Mouse (Mus musculus): Measurements from ENCODE around the gene Srpk2. TPM values are rescaled to one million over a fixed set of nuclear protein-coding genes. Genes with fewer than 3 reads are reported as not detected.

The Srpk2 gene
- total and polyA plus RNA-seq, 2 experiments from 2014 or later: 62.2 to 150 TPM

DNA sequence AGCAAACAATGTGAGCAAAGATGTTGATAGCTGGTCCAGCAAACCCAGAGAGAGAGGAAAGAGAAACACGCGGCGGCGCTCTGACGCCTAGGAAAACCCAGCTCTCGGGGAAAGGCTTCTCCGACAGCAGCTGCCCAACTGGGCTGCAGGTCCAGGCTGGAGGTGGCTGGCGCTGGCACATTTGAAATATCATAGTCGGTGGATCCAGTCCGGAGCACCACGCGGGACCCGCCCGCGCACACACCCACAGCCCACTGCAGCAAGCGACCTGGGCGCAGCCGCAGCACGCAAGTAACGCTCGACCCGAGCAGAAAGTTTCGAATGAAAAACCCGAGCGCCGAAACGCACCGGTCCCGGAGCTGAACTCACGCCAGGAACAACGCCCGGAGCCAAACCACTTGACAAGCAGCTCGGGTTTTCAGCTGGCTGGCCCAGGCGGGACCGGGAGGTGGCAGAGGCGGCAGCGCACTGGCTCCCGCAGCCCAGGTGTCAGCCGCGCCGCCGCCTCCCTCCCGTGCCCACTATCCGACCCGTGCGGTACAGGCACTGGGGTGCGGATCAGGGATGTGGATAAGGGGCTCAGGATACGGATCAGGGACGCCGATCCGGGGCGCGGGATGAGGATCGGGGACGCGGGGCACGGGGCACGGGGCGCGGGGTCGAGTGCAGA, 9.5 kb downstream of the Srpk2 start:
- peak overlapping the region; percentile 90 for H3K4me2 ChIP-seq (ENCODE audit: low read depth, low read length)
- H3K4me3 ChIP-seq (ENCODE audit: low read length): peak overlapping the region; percentile 91
- under 1% methylated on average over 57 of the region's 61 CpGs for WGBS
- no peaks in the 10 kb centered on the region for H3K27me3 ChIP-seq (ENCODE audit: insufficient read depth, low read length)
- DNase-seq (ENCODE audit: low spot score) (peak; percentile 80), ATAC-seq (peak; percentile 65)
- H3K36me3 ChIP-seq (ENCODE audit: insufficient read depth, low read length): no peaks in the 10 kb centered on the region
- peak overlapping the region; percentile 83 for H3K9ac ChIP-seq (replicated peaks; ENCODE audit: low read length)
- no peaks in the 10 kb centered on the region for H3K9me3 ChIP-seq (ENCODE audit: low read length)
- TF ChIP-seq CTCF (IDR thresholded peaks at IDR 0.05; ENCODE audit: low read depth): peak; percentile 48
- 0 out of 2 replicates have a peak, but pooled peaks cover 2% of the 10 kb centered on the region for H3K4me1 ChIP-seq (ENCODE audit: insufficient read depth, low read length)
- peak overlapping the region; percentile 93 for H3K27ac ChIP-seq

DNA sequence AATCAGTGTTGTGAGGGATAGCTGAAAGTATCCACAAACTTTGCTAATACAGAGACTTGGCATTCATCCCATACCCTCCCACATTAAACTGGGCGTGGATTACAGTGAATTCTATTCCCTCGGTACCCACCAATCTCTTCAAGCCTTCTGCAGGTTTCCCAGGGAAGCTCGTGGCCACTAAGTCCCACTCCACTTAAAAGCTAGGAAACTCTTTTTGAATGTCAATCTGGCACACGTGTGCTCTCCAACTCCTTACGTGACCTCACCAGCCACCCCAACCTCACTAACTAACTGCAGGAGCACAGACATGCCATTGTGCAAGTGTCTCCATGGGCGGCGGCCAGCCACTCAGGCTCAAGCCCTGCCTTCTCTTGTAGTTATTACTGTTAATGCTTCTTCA, 12.3 kb downstream of the Srpk2 start:
- DNase-seq (ENCODE audit: low spot score): no peak

DNA sequence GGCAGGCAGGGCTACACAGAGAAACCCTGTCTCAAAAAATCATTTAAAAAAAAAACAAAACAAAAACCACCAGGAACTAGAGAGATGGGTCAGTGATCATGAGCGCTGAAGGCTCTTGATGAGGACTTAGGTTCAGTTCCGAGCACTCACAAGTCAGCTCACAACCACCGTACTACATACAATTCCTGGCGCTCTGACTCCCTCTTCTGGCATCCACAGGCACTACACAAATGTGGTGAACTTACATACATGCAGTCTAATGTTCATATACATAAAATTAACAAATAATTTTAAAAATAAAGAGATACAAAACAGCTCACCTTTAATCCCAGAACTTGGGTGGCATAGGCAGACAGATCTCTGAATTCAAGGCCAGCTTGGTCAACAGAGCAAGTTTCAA, 13.5 kb downstream of the Srpk2 start:
- H3K27me3 ChIP-seq (ENCODE audit: insufficient read depth, low read length): no peaks in the 10 kb centered on the region
- DNase-seq (ENCODE audit: low spot score) (no peak), ATAC-seq (no peak)
- 0 out of 2 replicates have a peak, but pooled peaks cover 2% of the 10 kb centered on the region for H3K4me1 ChIP-seq (ENCODE audit: insufficient read depth, low read length)
- no peak overlapping the region for H3K9ac ChIP-seq (replicated peaks; ENCODE audit: low read length)
- H3K4me3 ChIP-seq (ENCODE audit: low read length): no peak overlapping the region
- TF ChIP-seq CTCF (IDR thresholded peaks at IDR 0.05; ENCODE audit: low read depth): peak; percentile 26; the same call in 1 of the 2 replicates
- 90% methylated on average over 4 of the region's 4 CpGs for WGBS
- H3K27ac ChIP-seq: no peak overlapping the region
- H3K36me3 ChIP-seq (ENCODE audit: insufficient read depth, low read length): no peaks in the 10 kb centered on the region
- no peaks in the 10 kb centered on the region for H3K9me3 ChIP-seq (ENCODE audit: low read length)
- H3K4me2 ChIP-seq (ENCODE audit: low read depth, low read length): no peak overlapping the region

More for the DNA sequence above, 12.3 kb downstream of the Srpk2 start:
- no peaks in the 10 kb centered on the region for H3K36me3 ChIP-seq (ENCODE audit: insufficient read depth, low read length)
- no peak overlapping the region for H3K9ac ChIP-seq (replicated peaks; ENCODE audit: low read length)
- no peaks in the 10 kb centered on the region for H3K27me3 ChIP-seq (ENCODE audit: insufficient read depth, low read length)
- 41% methylated on average over 7 of the region's 7 CpGs for WGBS
- H3K4me1 ChIP-seq (ENCODE audit: insufficient read depth, low read length): 0 out of 2 replicates have a peak, but pooled peaks cover 2% of the 10 kb centered on the region
- TF ChIP-seq CTCF (IDR thresholded peaks at IDR 0.05; ENCODE audit: low read depth): no peak
- no peaks in the 10 kb centered on the region for H3K9me3 ChIP-seq (ENCODE audit: low read length)
- ATAC-seq: no peak
- no peak overlapping the region for H3K27ac ChIP-seq
- no peak overlapping the region for H3K4me2 ChIP-seq (ENCODE audit: low read depth, low read length)
- H3K4me3 ChIP-seq (ENCODE audit: low read length): no peak overlapping the region

DNA sequence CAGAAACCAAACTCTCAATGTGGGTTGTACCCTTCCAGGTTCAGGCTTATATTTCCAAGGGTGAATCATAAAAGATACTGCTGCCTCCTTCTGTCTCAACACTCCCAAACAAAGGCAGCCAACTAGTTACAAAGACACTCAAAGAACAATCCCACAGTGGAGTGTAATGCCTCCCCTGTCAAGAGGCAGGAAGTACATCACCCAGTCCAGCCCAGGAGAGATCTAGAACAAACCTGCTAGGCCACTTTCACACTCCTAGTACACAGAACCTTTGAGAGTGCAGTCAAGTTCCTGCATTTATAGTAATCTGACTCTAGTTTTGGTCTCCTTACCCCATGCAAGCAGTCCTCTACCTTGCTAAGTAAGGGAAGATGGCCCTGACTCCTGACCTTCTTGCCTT, 18.5 kb downstream of the Srpk2 start:
- no peaks in the 10 kb centered on the region for H3K27me3 ChIP-seq (ENCODE audit: insufficient read depth, low read length)
- H3K4me1 ChIP-seq (ENCODE audit: insufficient read depth, low read length): no peaks in the 10 kb centered on the region
- no peak overlapping the region for H3K4me3 ChIP-seq (ENCODE audit: low read length)
- no peak for DNase-seq (ENCODE audit: low spot score)
- no peaks in the 10 kb centered on the region for H3K9me3 ChIP-seq (ENCODE audit: low read length)
- H3K4me2 ChIP-seq (ENCODE audit: low read depth, low read length): no peak overlapping the region
- H3K27ac ChIP-seq: no peak overlapping the region
- no peak for ATAC-seq
- TF ChIP-seq CTCF (IDR thresholded peaks at IDR 0.05; ENCODE audit: low read depth): no peak
- H3K9ac ChIP-seq (replicated peaks; ENCODE audit: low read length): no peak overlapping the region
- no peaks in the 10 kb centered on the region for H3K36me3 ChIP-seq (ENCODE audit: insufficient read depth, low read length)

DNA sequence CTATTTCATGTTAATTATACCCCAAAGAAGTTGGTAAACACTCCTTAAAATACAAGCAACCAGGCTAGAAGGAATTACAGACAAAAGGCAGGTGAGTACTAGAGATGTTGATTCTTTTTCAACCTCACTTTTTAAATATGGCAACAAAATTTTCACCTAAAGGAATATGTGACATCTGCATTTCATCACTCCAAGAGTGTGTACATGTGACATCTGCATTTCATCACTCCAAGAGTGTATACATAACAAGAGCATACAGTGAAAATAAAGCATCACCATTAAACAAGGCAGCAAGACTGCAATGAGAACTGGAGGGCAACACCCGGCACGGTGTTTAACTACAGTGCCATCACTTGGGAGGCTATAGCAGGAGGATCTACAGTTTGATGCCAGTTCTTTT, 23.2 kb downstream of the Srpk2 start:
- H3K36me3 ChIP-seq (ENCODE audit: insufficient read depth, low read length): no peaks in the 10 kb centered on the region
- 84% methylated on average over 2 of the region's 2 CpGs for WGBS
- H3K9ac ChIP-seq (replicated peaks; ENCODE audit: low read length): no peak overlapping the region
- no peak for DNase-seq (ENCODE audit: low spot score)
- no peaks in the 10 kb centered on the region for H3K4me1 ChIP-seq (ENCODE audit: insufficient read depth, low read length)
- no peak for ATAC-seq
- H3K9me3 ChIP-seq (ENCODE audit: low read length): no peaks in the 10 kb centered on the region
- H3K4me2 ChIP-seq (ENCODE audit: low read depth, low read length): no peak overlapping the region
- no peaks in the 10 kb centered on the region for H3K27me3 ChIP-seq (ENCODE audit: insufficient read depth, low read length)
- TF ChIP-seq CTCF (IDR thresholded peaks at IDR 0.05; ENCODE audit: low read depth): no peak
- H3K27ac ChIP-seq: no peak overlapping the region
- no peak overlapping the region for H3K4me3 ChIP-seq (ENCODE audit: low read length)

DNA sequence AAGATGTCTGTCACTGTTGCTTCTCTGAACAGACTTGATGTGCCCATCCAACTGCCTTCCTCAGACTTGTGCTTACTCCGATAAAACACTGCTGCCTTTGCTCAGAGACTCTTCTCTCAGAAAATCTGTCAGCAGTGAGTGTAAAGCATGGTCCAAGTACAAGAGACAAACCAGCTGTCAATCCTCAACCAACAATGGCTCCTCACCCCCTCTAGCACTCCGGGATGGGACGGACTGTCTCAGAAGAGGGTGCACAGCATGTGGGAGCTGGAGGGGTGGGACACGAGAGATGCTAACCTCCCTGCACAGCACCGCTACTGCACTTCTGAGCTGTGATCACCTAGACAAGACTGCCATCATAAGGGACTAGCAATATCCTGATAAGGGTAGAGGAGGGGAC, 26.4 kb downstream of the Srpk2 start:
- no peak overlapping the region for H3K4me3 ChIP-seq (ENCODE audit: low read length)
- H3K9ac ChIP-seq (replicated peaks; ENCODE audit: low read length): no peak overlapping the region
- ATAC-seq (no peak), DNase-seq (ENCODE audit: low spot score) (no peak)
- H3K27ac ChIP-seq: no peak overlapping the region
- no peak overlapping the region for H3K4me2 ChIP-seq (ENCODE audit: low read depth, low read length)
- no peaks in the 10 kb centered on the region for H3K27me3 ChIP-seq (ENCODE audit: insufficient read depth, low read length)
- H3K9me3 ChIP-seq (ENCODE audit: low read length): no peaks in the 10 kb centered on the region
- H3K4me1 ChIP-seq (ENCODE audit: insufficient read depth, low read length): no peaks in the 10 kb centered on the region
- WGBS: 55% methylated on average over 5 of the region's 5 CpGs
- H3K36me3 ChIP-seq (ENCODE audit: insufficient read depth, low read length): no peaks in the 10 kb centered on the region
- TF ChIP-seq CTCF (IDR thresholded peaks at IDR 0.05; ENCODE audit: low read depth): no peak

DNA sequence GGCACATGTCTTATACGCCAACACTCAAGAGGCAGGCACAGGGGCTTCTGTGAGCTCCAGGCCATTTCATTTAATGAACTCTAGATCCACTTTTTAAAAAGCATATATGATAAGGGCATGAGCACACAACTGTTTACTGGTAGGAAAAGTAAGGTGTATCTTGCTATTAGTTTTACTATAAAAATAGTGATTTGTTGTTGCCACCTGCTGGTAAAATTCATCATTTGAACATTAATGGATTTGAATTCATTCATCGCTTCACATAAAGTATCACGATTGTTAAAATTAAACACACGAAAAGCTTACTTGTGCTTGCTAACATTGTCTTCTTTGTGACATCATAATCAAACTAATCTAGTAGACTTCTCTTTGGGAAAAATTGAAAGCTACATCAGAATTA, 27.8 kb downstream of the Srpk2 start:
- ATAC-seq: no peak

More for the DNA sequence above, 27.8 kb downstream of the Srpk2 start:
- H3K36me3 ChIP-seq (ENCODE audit: insufficient read depth, low read length): no peaks in the 10 kb centered on the region
- no peaks in the 10 kb centered on the region for H3K9me3 ChIP-seq (ENCODE audit: low read length)
- H3K27ac ChIP-seq: no peak overlapping the region
- H3K9ac ChIP-seq (replicated peaks; ENCODE audit: low read length): no peak overlapping the region
- WGBS: 85% methylated on average over 4 of the region's 4 CpGs
- H3K4me1 ChIP-seq (ENCODE audit: insufficient read depth, low read length): no peaks in the 10 kb centered on the region
- H3K4me2 ChIP-seq (ENCODE audit: low read depth, low read length): no peak overlapping the region
- H3K4me3 ChIP-seq (ENCODE audit: low read length): no peak overlapping the region
- H3K27me3 ChIP-seq (ENCODE audit: insufficient read depth, low read length): no peaks in the 10 kb centered on the region
- DNase-seq (ENCODE audit: low spot score): peak; percentile 42
- peak; percentile 35; the same call in 1 of the 2 replicates for TF ChIP-seq CTCF (IDR thresholded peaks at IDR 0.05; ENCODE audit: low read depth)
